Mouse (Mus musculus): Measurements from ENCODE around the gene Tmem52. TPM values are rescaled to one million over a fixed set of nuclear protein-coding genes. Genes with fewer than 3 reads are reported as not detected.

Gene Tmem52
- total and polyA plus RNA-seq, 3 experiments, result not detected

GRCm38 (mm10) chr4:155481381-155482124 is 12.6 kb downstream of the Tmem52 start:
- H3K27ac ChIP-seq (ENCODE audit: control insufficient read depth, low read depth, low read length), result no peak overlapping the region
- H3K36me3 ChIP-seq (ENCODE audit: control insufficient read depth in 1 of 2, insufficient read depth in 2 of 2, low read length in 2 of 2), result no peaks in the 10 kb centered on the region; a peak in 1 of 4 replicates
- H3K9me3 ChIP-seq (replicated peaks; ENCODE audit: insufficient read depth, low read length), result no peaks in the 10 kb centered on the region
- peak overlapping the region; percentile 18 to 35; a peak in 1 of 4 replicates for H3K4me3 ChIP-seq (ENCODE audit: control insufficient read depth in 1 of 2, insufficient read depth in 1 of 2, low read depth in 2 of 2, low read length in 2 of 2)
- H3K79me2 ChIP-seq (ENCODE audit: control insufficient read depth, insufficient read depth, low read length, poor library complexity), result no peaks in the 10 kb centered on the region
- H3K9ac ChIP-seq (ENCODE audit: control insufficient read depth, low read depth, low read length, poor library complexity, severe bottlenecking), result peak overlapping the region; percentile 51
- TF ChIP-seq MXI1 (IDR thresholded peaks at IDR 0.05; ENCODE audit: low read depth, low read length) (0 out of 2 replicates have a peak, but pooled peaks have one; percentile 53), MYC (IDR thresholded peaks at IDR 0.05; ENCODE audit: low read depth, low read length) (0 out of 2 replicates have a peak, but pooled peaks have one; percentile 59), TCF12 (IDR thresholded peaks at IDR 0.05; ENCODE audit: low read depth, low read length) (no peak), NRF1 (IDR thresholded peaks at IDR 0.05; ENCODE audit: insufficient read depth, low read depth, low read length, poor library complexity, severe bottlenecking) (no peak), SMC3 (IDR thresholded peaks at IDR 0.05; ENCODE audit: low read depth, low read length) (peak; percentile 98), CTCF (IDR thresholded peaks at IDR 0.05 in 2 of 3, conservative IDR thresholded peaks at IDR 0.05 in 1 of 3; ENCODE audit: control insufficient read depth in 1 of 3, insufficient read depth in 1 of 3, low read depth in 2 of 3, low read length in 3 of 3, poor library complexity in 1 of 3, severe bottlenecking in 1 of 3) (peak in 2 of 3 experiments; percentile 77 to 98), KAT2A (conservative IDR thresholded peaks at IDR 0.05; ENCODE audit: low read depth, low read length) (no peak), NELFE (IDR thresholded peaks at IDR 0.05; ENCODE audit: low read depth, low read length) (no peak), ELF1 (IDR thresholded peaks at IDR 0.05; ENCODE audit: low read depth, low read length) (peak; percentile 94), ZNF384 (IDR thresholded peaks at IDR 0.05; ENCODE audit: low read depth, low read length) (peak; percentile 11; the same call in 1 of the 2 replicates), POLR2AphosphoS2 (IDR thresholded peaks at IDR 0.05; ENCODE audit: low read length) (no peak), RAD21 (IDR thresholded peaks at IDR 0.05; ENCODE audit: low read depth, low read length) (peak; percentile 100), MAZ (IDR thresholded peaks at IDR 0.05; ENCODE audit: low read depth, low read length) (peak; percentile 21; the same call in 1 of the 2 replicates), EP300 (IDR thresholded peaks at IDR 0.05; ENCODE audit: low read depth in 1 of 2, low read length in 2 of 2) (no peak), ZC3H11A (IDR thresholded peaks at IDR 0.05; ENCODE audit: low read depth, low read length) (peak; percentile 98), HCFC1 (IDR thresholded peaks at IDR 0.05; ENCODE audit: low read depth, low read length) (0 out of 2 replicates have a peak, but pooled peaks have one; percentile 39), SIN3A (IDR thresholded peaks at IDR 0.05; ENCODE audit: low read length) (peak; percentile 82)
- DNase-seq (ENCODE audit: low read depth, low spot score), result peak; percentile 88
- no peaks in the 10 kb centered on the region for H3K27me3 ChIP-seq (ENCODE audit: control insufficient read depth in 1 of 2, insufficient read depth in 2 of 2, low read length in 2 of 2)
- peaks cover 0 to 11% of the 10 kb centered on the region in 2 experiments; a peak in 2 of 4 replicates for H3K4me1 ChIP-seq (ENCODE audit: control insufficient read depth in 1 of 2, insufficient read depth in 2 of 2, low read length in 2 of 2)

DNA sequence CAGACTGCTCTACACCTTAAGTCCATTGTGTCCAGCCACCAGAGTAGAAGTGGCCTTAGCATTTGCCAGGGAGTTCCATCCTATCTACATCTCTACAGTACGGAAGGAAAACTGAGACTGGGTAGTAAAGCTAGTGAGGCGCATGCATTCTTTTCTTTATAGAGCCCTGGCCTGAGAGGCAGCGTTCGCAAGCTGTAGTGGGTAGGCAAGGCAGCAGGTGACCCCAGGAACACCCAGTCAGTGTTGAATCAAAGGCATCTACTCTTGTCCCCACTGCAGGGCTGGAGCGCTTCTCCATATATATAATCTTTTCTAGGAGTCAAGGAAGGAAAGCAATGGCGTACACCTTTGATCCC is 13.2 kb downstream of the Tmem52 start:
- H3K27ac ChIP-seq (ENCODE audit: control insufficient read depth, low read depth, low read length), result no peak overlapping the region

More for the DNA sequence above, 13.2 kb downstream of the Tmem52 start:
- peaks cover 0 to 13% of the 10 kb centered on the region in 2 experiments; a peak in 2 of 4 replicates for H3K4me1 ChIP-seq (ENCODE audit: control insufficient read depth in 1 of 2, insufficient read depth in 2 of 2, low read length in 2 of 2)
- no peaks in the 10 kb centered on the region for H3K79me2 ChIP-seq (ENCODE audit: control insufficient read depth, insufficient read depth, low read length, poor library complexity)
- no peak for TF ChIP-seq ELF1 (IDR thresholded peaks at IDR 0.05; ENCODE audit: low read depth, low read length)
- no peak overlapping the region for H3K4me3 ChIP-seq (ENCODE audit: control insufficient read depth in 1 of 2, insufficient read depth in 1 of 2, low read depth in 2 of 2, low read length in 2 of 2)
- no peaks in the 10 kb centered on the region for H3K27me3 ChIP-seq (ENCODE audit: control insufficient read depth in 1 of 2, insufficient read depth in 2 of 2, low read length in 2 of 2)
- no peak overlapping the region for H3K9ac ChIP-seq (ENCODE audit: control insufficient read depth, low read depth, low read length, poor library complexity, severe bottlenecking)
- no peak for DNase-seq (ENCODE audit: low read depth, low spot score)
- H3K9me3 ChIP-seq (replicated peaks; ENCODE audit: insufficient read depth, low read length), result no peaks in the 10 kb centered on the region
- no peaks in the 10 kb centered on the region; a peak in 2 of 4 replicates for H3K36me3 ChIP-seq (ENCODE audit: control insufficient read depth in 1 of 2, insufficient read depth in 2 of 2, low read length in 2 of 2)

Data from MEL (cell line).